Mouse (Mus musculus): ENCODE data around the gene Dhtkd1.
"Not testable (repeated sequence)": the region's sequence is repeated elsewhere in the genome, so short reads cannot be mapped to it uniquely, and the experiment has no call there.

Dhtkd1 gene

DNA sequence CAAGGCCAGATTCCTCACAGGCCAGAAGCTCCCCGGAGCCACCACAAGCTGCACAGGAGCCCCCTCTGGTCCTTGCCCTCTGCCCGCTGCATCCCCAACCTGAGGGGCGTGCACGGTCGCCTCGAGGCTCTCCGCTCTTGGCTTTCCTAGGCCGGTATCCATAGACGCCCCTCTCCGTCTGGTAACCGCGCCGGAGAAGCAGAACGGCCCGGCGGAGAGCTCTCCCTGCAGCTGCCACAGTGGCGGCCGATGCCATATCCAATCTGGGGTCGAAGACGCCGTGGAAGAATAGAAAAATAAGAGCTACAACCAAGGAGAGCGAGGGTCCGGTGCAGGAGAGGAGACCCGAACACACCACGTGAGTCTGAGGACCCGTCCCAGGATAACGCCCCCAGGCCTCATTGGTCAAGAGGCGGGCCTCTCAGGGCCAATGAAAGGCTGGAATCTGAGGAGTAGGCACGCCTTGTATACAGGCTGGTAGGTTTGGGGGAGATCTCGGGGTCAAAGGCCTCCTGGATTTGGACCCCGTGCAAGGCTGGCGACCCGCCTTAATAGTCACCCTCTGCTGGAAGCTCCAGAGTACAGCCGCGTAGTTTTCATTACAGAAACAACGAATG is at the start of gene Dhtkd1:
Gene Dhtkd1 (minus strand): TSS at position 377 of the 617 bp plus-strand sequence.
- DNase-seq = peak; percentile 23 to 32

DNA sequence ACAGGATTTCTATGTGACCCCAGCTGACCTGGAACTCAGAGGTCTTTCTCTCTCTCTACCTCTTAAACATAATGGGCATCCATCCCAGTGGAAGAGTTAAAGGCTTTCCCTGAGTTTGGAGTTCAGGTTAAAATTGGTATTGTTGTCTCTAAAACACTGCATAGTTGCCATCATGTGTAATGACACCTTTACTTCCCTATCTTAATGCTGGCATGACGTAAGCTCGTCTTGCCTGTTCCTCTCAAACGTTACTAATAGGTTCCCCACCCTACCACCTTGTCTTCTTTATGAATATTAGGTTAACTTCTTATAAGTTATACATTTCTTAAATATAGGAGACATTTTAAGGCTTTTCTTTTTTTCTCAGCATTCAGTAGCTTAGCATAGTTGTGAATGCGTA is 34.9 kb upstream of the Dhtkd1 start:
- DNase-seq = no peak

DNA sequence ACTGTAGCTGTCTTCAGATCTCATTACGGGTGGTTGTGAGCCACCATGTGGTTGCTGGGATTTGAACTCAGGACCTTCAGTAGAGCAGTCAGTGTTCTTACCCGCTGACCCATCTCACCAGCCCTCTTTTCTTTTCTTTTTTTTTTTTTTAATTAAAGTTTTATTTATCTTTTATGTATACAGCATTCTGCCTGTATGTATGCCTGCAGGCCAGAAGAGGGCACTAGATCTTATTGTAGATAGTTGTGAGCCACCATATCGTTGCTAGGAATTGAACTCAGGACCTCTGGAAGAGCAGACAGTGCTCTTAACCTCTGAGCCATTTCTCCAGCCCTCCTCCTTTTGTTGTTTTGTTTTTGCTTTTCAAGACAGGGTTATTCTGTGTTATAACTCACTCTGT is 28.0 kb upstream of the Dhtkd1 start:
- DNase-seq = not testable (repeated sequence)

DNA sequence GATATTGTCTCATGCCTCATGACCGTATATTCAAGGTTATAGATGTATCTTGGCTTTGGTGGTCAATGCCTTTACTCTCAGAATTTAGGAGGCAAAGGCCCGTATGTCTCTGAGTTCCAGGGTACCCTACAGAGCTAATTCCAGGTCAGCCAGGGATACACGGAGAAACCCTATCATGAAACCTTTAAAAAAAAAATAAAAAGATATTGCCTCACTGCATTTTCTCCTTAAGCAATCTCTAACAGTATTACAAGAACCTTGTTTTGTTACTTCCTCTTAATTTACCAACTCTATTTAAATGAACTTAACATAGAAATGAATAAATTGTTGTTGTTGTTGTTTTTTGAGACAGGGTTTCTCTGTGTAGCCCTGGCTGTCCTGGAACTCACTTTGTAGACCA is 23.4 kb upstream of the Dhtkd1 start:
- DNase-seq = no peak

DNA sequence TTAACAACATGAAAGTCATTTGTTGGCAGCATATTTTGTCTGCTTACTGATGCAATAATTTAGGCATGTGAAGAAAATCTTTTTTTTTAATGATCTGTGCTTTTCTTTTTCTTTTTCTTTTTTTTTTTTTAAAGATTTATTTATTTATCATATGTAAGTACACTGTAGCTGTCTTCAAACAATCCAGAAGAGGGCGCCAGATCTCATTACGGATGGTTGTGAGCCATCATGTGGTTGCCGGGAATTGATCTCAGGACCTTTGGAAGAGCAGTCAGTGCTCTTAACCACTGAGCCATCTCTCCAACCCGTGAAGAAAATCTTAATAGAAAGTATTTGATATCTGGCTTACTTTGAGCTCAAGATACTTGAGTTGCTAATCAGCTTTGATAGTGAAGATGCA is 21.1 kb upstream of the Dhtkd1 start:
- DNase-seq = not testable (repeated sequence)

GRCm38 (mm10) chr2:5962265-5962664 is 19.7 kb upstream of the Dhtkd1 start:
- DNase-seq = no peak

DNA sequence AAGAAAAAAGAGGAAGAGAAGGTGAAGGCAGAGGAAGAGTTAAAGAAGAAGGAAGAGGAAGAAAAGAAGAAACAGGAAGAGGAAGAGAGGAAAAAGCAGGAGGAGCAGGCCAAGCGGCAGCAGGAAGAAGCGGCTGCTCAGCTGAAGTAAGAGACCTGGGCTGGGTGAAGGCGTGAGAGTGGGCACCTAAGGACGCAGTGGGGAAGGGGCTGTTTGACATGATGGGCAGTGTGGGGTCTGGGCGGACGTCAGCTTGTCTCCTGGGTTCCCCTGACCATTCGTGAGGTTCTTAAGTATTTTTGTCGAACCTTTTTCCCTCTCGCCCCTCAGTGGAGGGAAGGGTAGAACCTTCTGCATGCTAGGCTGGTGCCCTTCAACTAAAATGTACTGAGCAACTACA is 15.1 kb upstream of the Dhtkd1 start:
- no peak for DNase-seq

GRCm38 (mm10) chr2:5951621-5952211 is 9.1 kb upstream of the Dhtkd1 start:
- DNase-seq = no peak

- peak; percentile 87 to 95 for DNase-seq
These were observed 8.4 kb upstream of the Dhtkd1 start, which contains the start of gene Upf2 for GRCm38 (mm10) chr2:5950766-5951595. Gene Upf2, plus strand, starts transcription at chr2:5951469.

- DNase-seq = no peak
These were observed 7.7 kb upstream of the Dhtkd1 start for GRCm38 (mm10) chr2:5950305-5950704.

DNA sequence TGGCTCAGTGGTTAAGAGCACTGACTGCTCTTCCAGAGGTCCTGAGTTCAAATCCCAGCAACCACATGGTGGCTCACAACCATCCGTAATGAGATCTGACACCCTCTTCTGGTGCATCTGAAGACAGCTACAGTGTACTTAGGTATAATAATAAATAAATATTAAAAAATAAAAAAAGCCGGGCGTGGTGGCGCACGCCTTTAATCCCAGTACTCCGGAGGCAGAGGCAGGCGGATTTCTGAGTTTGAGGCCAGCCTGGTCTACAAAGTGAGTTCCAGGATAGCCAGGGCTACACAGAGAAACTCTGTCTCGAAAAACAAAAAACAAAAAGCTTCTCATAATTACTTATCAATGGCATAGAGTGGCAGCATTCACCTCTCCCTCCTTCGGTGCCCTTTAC is 7.2 kb upstream of the Dhtkd1 start:
- not testable (repeated sequence) for DNase-seq

DNA sequence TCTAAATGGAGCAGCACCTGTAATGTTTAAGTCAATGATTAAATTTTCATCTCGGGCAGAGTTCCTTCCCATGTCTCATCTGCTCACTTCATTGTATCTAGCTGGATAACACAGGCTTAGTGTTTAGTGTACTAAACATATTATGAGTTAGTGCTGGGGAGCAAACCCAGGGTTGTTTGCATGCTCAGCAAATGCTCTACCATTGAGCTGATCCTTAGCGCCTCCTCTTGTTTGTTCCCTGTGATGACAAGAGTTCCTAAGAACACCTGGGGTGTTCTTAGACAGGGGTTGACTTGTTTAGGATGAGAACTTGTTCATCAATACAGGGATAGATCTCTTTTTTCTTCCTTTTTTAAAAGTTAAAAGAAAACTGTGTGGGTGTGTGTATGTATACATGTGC is 6.4 kb upstream of the Dhtkd1 start:
- DNase-seq = no peak

GRCm38 (mm10) chr2:5946876-5947275 is 4.3 kb upstream of the Dhtkd1 start:
- DNase-seq = no peak

- DNase-seq = no peak
These were observed 3.0 kb upstream of the Dhtkd1 start for GRCm38 (mm10) chr2:5945629-5946028.

- no peak for DNase-seq
These were observed 479 bp upstream of the Dhtkd1 start for GRCm38 (mm10) chr2:5943071-5943470.

DNA sequence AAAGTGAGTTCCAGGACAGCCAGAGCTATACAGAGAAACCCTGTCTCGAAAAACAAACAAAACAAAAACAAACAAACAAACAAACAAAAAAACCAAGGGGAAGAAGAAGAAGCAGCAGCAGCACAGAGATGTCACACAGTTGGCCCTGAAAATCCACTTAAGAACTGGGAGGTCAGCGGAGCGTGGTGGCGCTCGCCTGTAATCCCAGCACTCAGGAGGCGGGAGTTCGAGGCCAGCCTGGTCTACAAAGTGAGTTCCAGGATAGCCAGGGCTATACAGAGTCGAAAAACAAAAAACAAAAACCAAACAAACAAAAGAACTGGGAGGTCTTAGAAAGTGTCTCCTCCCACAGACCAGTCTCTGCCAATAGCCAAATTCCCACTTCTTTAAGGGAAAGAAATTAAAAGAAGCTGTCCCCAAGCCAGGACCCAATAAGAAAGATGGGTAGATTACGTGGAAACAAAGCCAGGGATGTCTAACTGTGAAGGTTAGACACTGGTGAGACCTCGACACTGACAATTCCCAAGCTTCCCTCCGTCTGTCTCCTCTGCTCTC is 654 bp downstream of the Dhtkd1 start:
- DNase-seq = no peak

- DNase-seq = no peak
These were observed 1.7 kb downstream of the Dhtkd1 start for GRCm38 (mm10) chr2:5940936-5941335.

GRCm38 (mm10) chr2:5939911-5940310 is 2.7 kb downstream of the Dhtkd1 start:
- no peak for DNase-seq

DNA sequence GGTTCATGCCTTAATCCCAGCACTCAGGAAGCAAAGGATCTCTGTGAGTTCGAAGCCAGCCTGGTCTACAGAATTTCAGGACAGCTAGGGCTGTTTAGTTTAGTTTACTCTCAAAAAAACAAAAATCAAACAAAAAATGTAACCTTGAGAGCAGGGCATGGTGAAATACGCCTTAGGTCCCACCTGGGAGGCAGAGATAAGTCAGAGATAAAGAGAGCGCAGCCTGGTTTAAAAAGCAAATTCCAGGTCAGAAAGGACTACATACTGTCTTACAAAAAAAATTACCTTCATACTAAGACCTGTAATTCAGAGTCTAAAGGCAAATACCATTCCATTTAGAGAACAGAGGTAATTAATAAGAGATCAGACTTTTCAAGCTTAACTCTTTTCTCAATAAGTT is 3.3 kb downstream of the Dhtkd1 start:
- DNase-seq = no peak

DNA sequence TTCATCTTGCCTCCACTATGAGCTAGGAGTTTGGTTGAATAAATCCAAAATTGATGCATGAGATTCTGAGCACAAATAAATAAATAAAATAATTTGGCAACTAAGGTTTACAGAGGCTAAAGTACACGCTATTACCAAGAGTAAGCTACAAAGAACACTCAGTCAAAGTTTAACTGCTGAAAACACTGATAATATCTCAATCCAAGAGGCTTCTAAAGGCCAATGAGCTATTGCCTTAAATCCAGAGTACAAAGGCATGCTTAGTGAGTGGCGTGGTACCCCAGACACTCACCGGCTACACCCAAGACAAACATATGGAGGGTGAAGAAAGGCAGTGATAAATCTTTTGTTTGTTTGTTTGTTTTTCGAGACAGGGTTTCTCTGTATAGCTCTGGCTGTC is 6.0 kb downstream of the Dhtkd1 start:
- DNase-seq = no peak

DNA sequence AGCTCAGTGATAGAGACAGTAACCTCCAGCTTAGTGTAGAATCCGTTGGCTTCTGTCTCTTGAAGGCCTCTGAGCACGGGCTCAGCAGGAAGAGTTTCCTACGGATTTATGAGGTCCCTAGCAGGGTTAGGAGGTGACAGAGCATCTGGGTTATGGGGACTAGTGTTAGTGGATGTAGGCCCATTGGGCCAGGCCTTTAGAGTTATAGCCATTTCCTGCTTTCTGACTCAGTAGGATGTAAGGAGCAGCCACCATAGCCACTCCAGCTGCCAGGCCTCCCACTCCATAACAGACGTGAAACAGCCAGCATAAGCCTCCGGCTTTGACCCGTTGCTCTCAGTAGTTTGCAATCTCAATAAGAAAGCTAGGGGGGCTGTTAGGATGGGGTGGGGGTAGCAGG is 6.5 kb downstream of the Dhtkd1 start:
- no peak for DNase-seq

- DNase-seq = no peak
These were observed 7.7 kb downstream of the Dhtkd1 start for GRCm38 (mm10) chr2:5934936-5935335.

- no peak for DNase-seq
These were observed 10.7 kb downstream of the Dhtkd1 start for GRCm38 (mm10) chr2:5931938-5932337.

Data from thymus, adult 18-20 months (tissue).